Mouse (Mus musculus): ENCODE data around the gene Rin2.

DNA sequence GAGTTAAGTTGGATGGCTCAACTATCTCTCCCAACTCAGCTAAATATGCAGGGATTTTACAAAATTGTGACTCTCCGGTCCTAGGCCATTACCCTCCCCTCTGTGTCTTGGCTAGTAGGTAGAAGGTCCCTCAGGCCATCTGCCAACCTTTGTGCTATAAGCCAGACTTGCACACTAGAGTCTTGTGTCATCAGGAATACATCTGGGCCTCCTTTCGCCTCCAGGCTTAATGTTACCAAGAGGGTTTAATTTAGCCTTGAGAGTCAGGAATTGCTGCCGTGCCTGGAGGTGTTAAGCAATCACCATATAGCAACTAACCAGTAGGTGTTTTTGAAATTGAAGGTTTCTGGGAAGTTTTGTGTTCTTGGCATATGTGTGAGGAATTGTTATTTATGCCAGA, 158.3 kb downstream of the Rin2 start:
- TF ChIP-seq CTCF (IDR thresholded peaks at IDR 0.05; ENCODE audit: control insufficient read depth, insufficient read depth, low read length) (no peak), POLR2A (IDR thresholded peaks at IDR 0.05; ENCODE audit: borderline replicate concordance, control insufficient read depth, low read depth, low read length) (no peak)
